Mouse (Mus musculus): ENCODE measurements around the gene Zbtb20. TPM values are rescaled to one million over a fixed set of nuclear protein-coding genes. Genes with fewer than 3 reads are reported as not detected.

Zbtb20 gene
- polyA plus RNA-seq, 1 experiment from 2014 or later: 23.5 TPM

- Histone ChIP-seq H3K9me3 (replicated peaks; ENCODE audit: control insufficient read depth, low read length) (no peaks in the 10 kb centered on the region), H3K9ac (ENCODE audit: low read length) (no peak overlapping the region), H3K27ac (ENCODE audit: low read length) (no peak overlapping the region), H3K4me1 (ENCODE audit: control insufficient read depth, insufficient read depth, low read length) (no peaks in the 10 kb centered on the region), H3K27me3 (ENCODE audit: control insufficient read depth, insufficient read depth, low read length) (no peaks in the 10 kb centered on the region), H3K4me2 (ENCODE audit: low read depth, low read length) (no peak overlapping the region), H3K4me3 (replicated peaks; ENCODE audit: low read length) (no peak overlapping the region), H3K36me3 (ENCODE audit: control insufficient read depth, insufficient read depth, low read length) (no peaks in the 10 kb centered on the region)
- ATAC-seq (ENCODE audit: insufficient read depth, low FRiP score): no peak
- 75% methylated on average over 1 of the region's 1 CpGs for WGBS
Measured at GRCm38 (mm10) chr16:43256900-43257281, 381.2 kb downstream of the Zbtb20 start.

DNA sequence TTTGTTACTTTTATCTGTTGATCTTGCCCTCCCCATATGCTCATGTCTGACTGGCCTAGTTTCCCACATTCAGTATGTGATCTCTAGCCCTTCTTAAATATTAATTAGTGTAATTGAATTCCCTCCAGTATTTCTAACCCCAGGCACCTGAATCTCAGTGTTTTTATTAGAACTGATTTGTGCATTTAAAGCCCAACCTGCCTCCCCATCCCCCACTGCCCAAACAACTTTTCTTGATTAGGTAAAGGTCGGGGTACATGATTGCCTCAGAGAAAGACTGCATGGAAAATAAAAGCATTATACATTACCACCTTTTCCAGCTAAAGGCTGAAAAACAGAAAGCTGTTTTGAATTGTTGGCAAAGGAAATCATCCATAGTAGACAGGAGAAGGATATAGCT is 383.8 kb downstream of the Zbtb20 start:
- WGBS: 51% methylated on average over 1 of the region's 1 CpGs

GRCm38 (mm10) chr16:43260862-43261261 is 385.2 kb downstream of the Zbtb20 start:
- Histone ChIP-seq H3K4me1 (ENCODE audit: control insufficient read depth, insufficient read depth, low read length) (no peaks in the 10 kb centered on the region), H3K4me3 (replicated peaks; ENCODE audit: low read length) (no peak overlapping the region), H3K36me3 (ENCODE audit: control insufficient read depth, insufficient read depth, low read length) (no peaks in the 10 kb centered on the region), H3K9me3 (replicated peaks; ENCODE audit: control insufficient read depth, low read length) (no peaks in the 10 kb centered on the region), H3K9ac (ENCODE audit: low read length) (no peak overlapping the region), H3K4me2 (ENCODE audit: low read depth, low read length) (no peak overlapping the region), H3K27me3 (ENCODE audit: control insufficient read depth, insufficient read depth, low read length) (no peaks in the 10 kb centered on the region), H3K27ac (ENCODE audit: low read length) (no peak overlapping the region)
- ATAC-seq (ENCODE audit: insufficient read depth, low FRiP score): no peak
- 65% methylated on average over 2 of the region's 2 CpGs for WGBS

More for the DNA sequence above, 383.8 kb downstream of the Zbtb20 start:
- Histone ChIP-seq H3K9me3 (replicated peaks; ENCODE audit: control insufficient read depth, low read length) (no peaks in the 10 kb centered on the region), H3K4me2 (ENCODE audit: low read depth, low read length) (no peak overlapping the region), H3K27ac (ENCODE audit: low read length) (no peak overlapping the region), H3K4me3 (replicated peaks; ENCODE audit: low read length) (no peak overlapping the region), H3K9ac (ENCODE audit: low read length) (no peak overlapping the region), H3K4me1 (ENCODE audit: control insufficient read depth, insufficient read depth, low read length) (no peaks in the 10 kb centered on the region), H3K36me3 (ENCODE audit: control insufficient read depth, insufficient read depth, low read length) (no peaks in the 10 kb centered on the region), H3K27me3 (ENCODE audit: control insufficient read depth, insufficient read depth, low read length) (no peaks in the 10 kb centered on the region)
- ATAC-seq (ENCODE audit: insufficient read depth, low FRiP score): no peak

- Histone ChIP-seq H3K4me1 (ENCODE audit: control insufficient read depth, insufficient read depth, low read length) (no peaks in the 10 kb centered on the region), H3K9ac (ENCODE audit: low read length) (no peak overlapping the region), H3K9me3 (replicated peaks; ENCODE audit: control insufficient read depth, low read length) (no peaks in the 10 kb centered on the region), H3K27me3 (ENCODE audit: control insufficient read depth, insufficient read depth, low read length) (no peaks in the 10 kb centered on the region), H3K4me2 (ENCODE audit: low read depth, low read length) (no peak overlapping the region), H3K36me3 (ENCODE audit: control insufficient read depth, insufficient read depth, low read length) (no peaks in the 10 kb centered on the region), H3K27ac (ENCODE audit: low read length) (no peak overlapping the region), H3K4me3 (replicated peaks; ENCODE audit: low read length) (no peak overlapping the region)
- 34% methylated on average over 2 of the region's 2 CpGs for whole genome bisulfite sequencing
- ATAC-seq (ENCODE audit: insufficient read depth, low FRiP score): no peak
Measured at GRCm38 (mm10) chr16:43274057-43274595, 398.4 kb downstream of the Zbtb20 start.

- H3K4me3 ChIP-seq (replicated peaks; ENCODE audit: low read length): no peak overlapping the region
Measured at GRCm38 (mm10) chr16:43276764-43277163, 401.1 kb downstream of the Zbtb20 start.

GRCm38 (mm10) chr16:43286319-43286718 is 410.6 kb downstream of the Zbtb20 start:
- Histone ChIP-seq H3K36me3 (ENCODE audit: control insufficient read depth, insufficient read depth, low read length) (no peaks in the 10 kb centered on the region), H3K27me3 (ENCODE audit: control insufficient read depth, insufficient read depth, low read length) (no peaks in the 10 kb centered on the region), H3K4me1 (ENCODE audit: control insufficient read depth, insufficient read depth, low read length) (0 out of 2 replicates have a peak, but pooled peaks cover 4% of the 10 kb centered on the region), H3K4me3 (replicated peaks; ENCODE audit: low read length) (no peak overlapping the region), H3K9ac (ENCODE audit: low read length) (no peak overlapping the region), H3K4me2 (ENCODE audit: low read depth, low read length) (no peak overlapping the region), H3K27ac (ENCODE audit: low read length) (no peak overlapping the region), H3K9me3 (replicated peaks; ENCODE audit: control insufficient read depth, low read length) (peaks cover under 1% of the 10 kb centered on the region; the same call in 1 of the 2 replicates)
- ATAC-seq (ENCODE audit: insufficient read depth, low FRiP score): no peak
- WGBS: 85% methylated on average over 1 of the region's 1 CpGs

More at GRCm38 (mm10) chr16:43276764-43277163, 401.1 kb downstream of the Zbtb20 start:
- no peak overlapping the region for H3K27ac ChIP-seq (ENCODE audit: low read length)
- 78% methylated on average over 4 of the region's 4 CpGs for WGBS
- no peak overlapping the region for H3K4me2 ChIP-seq (ENCODE audit: low read depth, low read length)
- no peaks in the 10 kb centered on the region for H3K4me1 ChIP-seq (ENCODE audit: control insufficient read depth, insufficient read depth, low read length)
- no peaks in the 10 kb centered on the region for H3K36me3 ChIP-seq (ENCODE audit: control insufficient read depth, insufficient read depth, low read length)
- ATAC-seq (ENCODE audit: insufficient read depth, low FRiP score): no peak
- H3K9ac ChIP-seq (ENCODE audit: low read length): no peak overlapping the region
- H3K27me3 ChIP-seq (ENCODE audit: control insufficient read depth, insufficient read depth, low read length): no peaks in the 10 kb centered on the region
- peaks cover 5% of the 10 kb centered on the region; the same call in 1 of the 2 replicates for H3K9me3 ChIP-seq (replicated peaks; ENCODE audit: control insufficient read depth, low read length)

- Histone ChIP-seq H3K9me3 (replicated peaks; ENCODE audit: control insufficient read depth, low read length) (no peaks in the 10 kb centered on the region), H3K4me1 (ENCODE audit: control insufficient read depth, insufficient read depth, low read length) (0 out of 2 replicates have a peak, but pooled peaks cover 4% of the 10 kb centered on the region), H3K36me3 (ENCODE audit: control insufficient read depth, insufficient read depth, low read length) (no peaks in the 10 kb centered on the region), H3K27ac (ENCODE audit: low read length) (no peak overlapping the region), H3K27me3 (ENCODE audit: control insufficient read depth, insufficient read depth, low read length) (no peaks in the 10 kb centered on the region), H3K9ac (ENCODE audit: low read length) (no peak overlapping the region), H3K4me2 (ENCODE audit: low read depth, low read length) (no peak overlapping the region), H3K4me3 (replicated peaks; ENCODE audit: low read length) (no peak overlapping the region)
- 42% methylated on average over 1 of the region's 1 CpGs for WGBS
- ATAC-seq (ENCODE audit: insufficient read depth, low FRiP score): no peak
Measured at GRCm38 (mm10) chr16:43286783-43287383, 411.2 kb downstream of the Zbtb20 start.

DNA sequence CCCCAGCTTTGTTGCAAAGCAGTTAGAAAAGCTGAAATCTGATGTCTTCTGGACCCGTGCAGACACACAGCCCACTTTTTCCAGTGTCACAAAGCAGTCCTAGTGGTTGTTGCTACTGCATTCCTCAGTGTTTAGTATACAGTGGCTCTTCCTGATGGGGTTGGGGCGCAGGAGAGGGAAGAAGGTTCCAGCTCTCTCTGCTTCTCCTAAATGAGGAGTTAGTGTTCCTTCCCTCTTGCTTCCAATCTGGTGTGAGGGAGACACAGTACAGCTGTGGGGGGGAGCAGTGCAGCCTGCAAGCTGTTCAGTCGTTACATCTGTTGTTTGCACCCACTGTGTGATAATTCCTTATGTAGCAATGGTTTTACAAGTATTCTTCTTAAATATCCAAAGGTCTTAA is 415.7 kb downstream of the Zbtb20 start:
- Histone ChIP-seq H3K9me3 (replicated peaks; ENCODE audit: control insufficient read depth, low read length) (no peaks in the 10 kb centered on the region), H3K4me3 (replicated peaks; ENCODE audit: low read length) (no peak overlapping the region), H3K4me1 (ENCODE audit: control insufficient read depth, insufficient read depth, low read length) (0 out of 2 replicates have a peak, but pooled peaks cover 4% of the 10 kb centered on the region), H3K9ac (ENCODE audit: low read length) (no peak overlapping the region), H3K4me2 (ENCODE audit: low read depth, low read length) (no peak overlapping the region), H3K27me3 (ENCODE audit: control insufficient read depth, insufficient read depth, low read length) (no peaks in the 10 kb centered on the region), H3K36me3 (ENCODE audit: control insufficient read depth, insufficient read depth, low read length) (no peaks in the 10 kb centered on the region), H3K27ac (ENCODE audit: low read length) (no peak overlapping the region)
- no peak for ATAC-seq (ENCODE audit: insufficient read depth, low FRiP score)
- 48% methylated on average over 3 of the region's 3 CpGs for WGBS

GRCm38 (mm10) chr16:43297953-43298596 is 422.4 kb downstream of the Zbtb20 start:
- H3K4me2 ChIP-seq (ENCODE audit: low read depth, low read length): no peak overlapping the region
- no peak overlapping the region for H3K9ac ChIP-seq (ENCODE audit: low read length)
- no peaks in the 10 kb centered on the region for H3K9me3 ChIP-seq (replicated peaks; ENCODE audit: control insufficient read depth, low read length)
- H3K4me1 ChIP-seq (ENCODE audit: control insufficient read depth, insufficient read depth, low read length): no peaks in the 10 kb centered on the region
- ATAC-seq (ENCODE audit: insufficient read depth, low FRiP score): no peak
- WGBS: 60% methylated on average over 5 of the region's 5 CpGs
- no peaks in the 10 kb centered on the region for H3K36me3 ChIP-seq (ENCODE audit: control insufficient read depth, insufficient read depth, low read length)
- H3K4me3 ChIP-seq (replicated peaks; ENCODE audit: low read length): no peak overlapping the region
- no peaks in the 10 kb centered on the region for H3K27me3 ChIP-seq (ENCODE audit: control insufficient read depth, insufficient read depth, low read length)
- H3K27ac ChIP-seq (ENCODE audit: low read length): no peak overlapping the region

Measured in stomach, embryonic 16.5 days (tissue).